Mouse (Mus musculus) E14TG2a.4 (cell line): ENCODE data around the gene Rgs12.

Experiments used
- CTCF ChIP-seq: conservative IDR thresholded peaks from 2 replicates; pipeline ENCODE4 v1.5.1; 2014; ENCODE audit warnings: low read length
- POU5F1 ChIP-seq: IDR thresholded peaks from 2 replicates; pipeline ENCODE4 v1.6.1; 2014; ENCODE audit warnings: low read length, borderline replicate concordance

DNA sequence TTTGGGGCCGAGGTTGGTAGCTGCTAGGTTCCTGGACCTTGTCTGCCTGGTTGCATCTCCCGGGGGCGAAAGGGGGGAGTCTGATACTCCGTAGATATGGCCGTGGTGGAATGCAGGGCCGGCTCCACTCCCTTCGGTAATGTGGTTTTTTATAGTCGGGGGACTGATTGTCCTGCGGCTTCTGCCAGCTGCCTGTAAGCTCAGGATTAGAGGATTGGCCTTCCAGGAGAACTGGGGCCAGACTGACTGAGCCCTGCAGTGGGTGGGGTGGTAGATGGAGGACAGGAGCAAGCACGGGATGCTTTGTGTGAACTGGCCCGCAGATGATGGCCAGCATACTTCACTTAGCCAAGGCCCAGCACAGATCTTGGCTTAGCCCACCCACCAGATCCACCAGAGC, 124.0 kb downstream of the Rgs12 start:
- TF ChIP-seq CTCF (no peak), POU5F1 (no peak)
